Mouse (Mus musculus) hindbrain, embryonic 11.5 days (tissue): ENCODE results near the gene Lclat1. TPM values are rescaled to one million over a fixed set of nuclear protein-coding genes. Genes with fewer than 3 reads are reported as not detected.

Source experiments
- ATAC-seq: fragments of 200-750 bp; cut with Nextera tagmentation; 2 replicates; pipeline ENCODE4 v1.8.0; 2017; ENCODE audit warnings: mild to moderate bottlenecking, moderate TSS enrichment, moderate library complexity; ENCODE audit not compliant: low FRiP score
- DNase-seq: peaks from one replicate; pipeline ENCODE4 v3.0.0-alpha.2; 2015; ENCODE audit warnings: low spot score
- H3K27ac ChIP-seq: fragments of 300-500 bp; sonication (generic); 2 replicates; pipeline ENCODE4 v1.5.1; 2014; ENCODE audit warnings: mild to moderate bottlenecking, low read depth, low read length
- H3K27me3 ChIP-seq: fragments of 300-500 bp; sonication (generic); 2 replicates; pipeline ENCODE4 v1.6.1; 2014; ENCODE audit warnings: mild to moderate bottlenecking, low read length, moderate library complexity, mixed read lengths; ENCODE audit not compliant: control insufficient read depth, insufficient read depth
- H3K36me3 ChIP-seq: fragments of 300-500 bp; sonication (generic); 2 replicates; pipeline ENCODE4 v1.6.1; 2014; ENCODE audit warnings: mild to moderate bottlenecking, low read length, moderate library complexity, mixed read lengths; ENCODE audit not compliant: control insufficient read depth, insufficient read depth
- H3K4me1 ChIP-seq: fragments of 300-500 bp; sonication (generic); replicated peaks from 2 replicates; pipeline ENCODE4 v1.6.1; 2014; ENCODE audit warnings: low read length, mixed read lengths; ENCODE audit not compliant: control insufficient read depth, insufficient read depth
- H3K4me2 ChIP-seq: fragments of 300-500 bp; sonication (generic); replicated peaks from 2 replicates; pipeline ENCODE4 v1.6.1; 2014; ENCODE audit warnings: mild to moderate bottlenecking, low read depth, low read length
- H3K4me3 ChIP-seq: fragments of 300-500 bp; sonication (generic); 2 replicates; pipeline ENCODE4 v1.5.1; 2014; ENCODE audit warnings: low read depth, low read length
- H3K9ac ChIP-seq: fragments of 300-500 bp; sonication (generic); 2 replicates; pipeline ENCODE4 v1.6.1; 2014; ENCODE audit warnings: low read depth, low read length
- H3K9me3 ChIP-seq: fragments of 300-500 bp; sonication (generic); 2 replicates; pipeline ENCODE4 v1.6.1; 2016; ENCODE audit warnings: low read length; ENCODE audit not compliant: control insufficient read depth
- WGBS: fragments of 180-500 bp; shearing (Covaris S2); extraction: QIAGEN DNeasy Blood & Tissue Kit; methylation state at CpG from one replicate; pipeline ENCODE4 v1.1.7; 2014; 5-methylcytosine and 5-hydroxymethylcytosine counted together
- polyA plus RNA-seq: library from polyadenylated mRNA; unstranded; fragments of >200 nt; fragmentation: Nextera tagmentation; extraction: Ambion mirVana; gene quantifications from 2 replicates; pipeline ENCODE4 v1.2.1, GENCODE M21; 2014

Gene Lclat1
- polyA plus RNA-seq, 1 experiment from 2014 or later = 16.7 TPM

- H3K36me3 ChIP-seq = no peaks in the 10 kb centered on the region
- 96% methylated on average over 3 of the region's 3 CpGs for WGBS
- ATAC-seq = no peak
- H3K4me1 ChIP-seq = no peaks in the 10 kb centered on the region
- no peak for DNase-seq
- no peak overlapping the region for H3K9ac ChIP-seq
- H3K27me3 ChIP-seq = no peaks in the 10 kb centered on the region
- H3K27ac ChIP-seq = no peak overlapping the region
- no peaks in the 10 kb centered on the region for H3K9me3 ChIP-seq
- H3K4me2 ChIP-seq = no peak overlapping the region
- H3K4me3 ChIP-seq = no peak overlapping the region
These were observed 136.8 kb downstream of the Lclat1 start for GRCm38 (mm10) chr17:73244596-73244995.

GRCm38 (mm10) chr17:73245089-73245684 is 137.4 kb downstream of the Lclat1 start:
- no peak for DNase-seq
- H3K27ac ChIP-seq = no peak overlapping the region
- no peaks in the 10 kb centered on the region for H3K36me3 ChIP-seq
- WGBS = 82% methylated on average over 13 of the region's 13 CpGs
- ATAC-seq = no peak
- no peak overlapping the region for H3K4me2 ChIP-seq
- H3K4me3 ChIP-seq = no peak overlapping the region
- H3K4me1 ChIP-seq = no peaks in the 10 kb centered on the region
- no peaks in the 10 kb centered on the region for H3K27me3 ChIP-seq
- no peak overlapping the region for H3K9ac ChIP-seq
- H3K9me3 ChIP-seq = no peaks in the 10 kb centered on the region

- no peak overlapping the region for H3K4me2 ChIP-seq
- no peaks in the 10 kb centered on the region for H3K36me3 ChIP-seq
- H3K9ac ChIP-seq = no peak overlapping the region
- no peak overlapping the region for H3K27ac ChIP-seq
- no peak overlapping the region for H3K4me3 ChIP-seq
- no peaks in the 10 kb centered on the region for H3K4me1 ChIP-seq
- DNase-seq (no peak), ATAC-seq (no peak)
- WGBS = 90% methylated on average over 3 of the region's 3 CpGs
- H3K27me3 ChIP-seq = no peaks in the 10 kb centered on the region
- H3K9me3 ChIP-seq = no peaks in the 10 kb centered on the region
These were observed 138.3 kb downstream of the Lclat1 start for GRCm38 (mm10) chr17:73246036-73246435.

- WGBS = 95% methylated on average over 2 of the region's 2 CpGs
These were observed 139.1 kb downstream of the Lclat1 start for GRCm38 (mm10) chr17:73246926-73247325.

GRCm38 (mm10) chr17:73247758-73248157 is 140.0 kb downstream of the Lclat1 start:
- ATAC-seq (no peak), DNase-seq (no peak)
- no peak overlapping the region for H3K4me2 ChIP-seq
- H3K36me3 ChIP-seq = no peaks in the 10 kb centered on the region
- WGBS = 92% methylated on average over 14 of the region's 14 CpGs
- H3K4me1 ChIP-seq = no peaks in the 10 kb centered on the region
- no peak overlapping the region for H3K9ac ChIP-seq
- H3K27ac ChIP-seq = no peak overlapping the region
- H3K27me3 ChIP-seq = no peaks in the 10 kb centered on the region
- H3K9me3 ChIP-seq = no peaks in the 10 kb centered on the region
- no peak overlapping the region for H3K4me3 ChIP-seq

More at GRCm38 (mm10) chr17:73246926-73247325, 139.1 kb downstream of the Lclat1 start:
- Histone ChIP-seq H3K4me3 (no peak overlapping the region), H3K4me1 (no peaks in the 10 kb centered on the region), H3K4me2 (no peak overlapping the region), H3K9ac (no peak overlapping the region), H3K9me3 (no peaks in the 10 kb centered on the region), H3K27me3 (no peaks in the 10 kb centered on the region), H3K36me3 (no peaks in the 10 kb centered on the region), H3K27ac (no peak overlapping the region)
- ATAC-seq (no peak), DNase-seq (no peak)

- DNase-seq (no peak), ATAC-seq (no peak)
- Histone ChIP-seq H3K9me3 (no peaks in the 10 kb centered on the region), H3K27ac (no peak overlapping the region), H3K4me1 (no peaks in the 10 kb centered on the region), H3K4me2 (no peak overlapping the region), H3K36me3 (no peaks in the 10 kb centered on the region), H3K9ac (no peak overlapping the region), H3K27me3 (no peaks in the 10 kb centered on the region), H3K4me3 (no peak overlapping the region)
- WGBS = 85% methylated on average over 3 of the region's 3 CpGs
These were observed 142.8 kb downstream of the Lclat1 start for GRCm38 (mm10) chr17:73250488-73251141.

- DNase-seq (no peak), ATAC-seq (no peak)
- Histone ChIP-seq H3K27ac (no peak overlapping the region), H3K9ac (no peak overlapping the region), H3K36me3 (no peaks in the 10 kb centered on the region), H3K9me3 (no peaks in the 10 kb centered on the region), H3K4me1 (no peaks in the 10 kb centered on the region), H3K4me2 (no peak overlapping the region), H3K4me3 (no peak overlapping the region), H3K27me3 (no peaks in the 10 kb centered on the region)
- 62% methylated on average over 8 of the region's 8 CpGs for WGBS
These were observed 143.3 kb downstream of the Lclat1 start for GRCm38 (mm10) chr17:73251142-73251502.

GRCm38 (mm10) chr17:73251812-73252608 is 144.2 kb downstream of the Lclat1 start:
- no peaks in the 10 kb centered on the region for H3K9me3 ChIP-seq
- 74% methylated on average over 11 of the region's 11 CpGs for WGBS
- H3K9ac ChIP-seq = no peak overlapping the region
- H3K27me3 ChIP-seq = no peaks in the 10 kb centered on the region
- DNase-seq (no peak), ATAC-seq (no peak)
- H3K27ac ChIP-seq = no peak overlapping the region
- no peaks in the 10 kb centered on the region for H3K4me1 ChIP-seq
- no peak overlapping the region for H3K4me3 ChIP-seq
- H3K4me2 ChIP-seq = no peak overlapping the region
- H3K36me3 ChIP-seq = no peaks in the 10 kb centered on the region
